Mouse (Mus musculus) liver, embryonic 14.5 days (tissue): ENCODE measurements at regions not wholly inside any gene's neighbourhood (a gene's known extent, or its start where the extent isn't known, plus 50 kb on each side); places are given as distances from the start of the nearest gene placed in this dataset.

Experiments used
- ATAC-seq: fragments of 200-750 bp; cut with Nextera tagmentation; 2 replicates; pipeline ENCODE4 v1.8.0; 2017; ENCODE audit warnings: moderate number of reproducible peaks, mild to moderate bottlenecking, moderate library complexity; ENCODE audit not compliant: insufficient read depth
- DNase-seq, 3 experiments: peaks; one replicate each; pipeline ENCODE4 v3.0.0-alpha.2; 2012 to 2013; ENCODE audit warnings: low read depth in 3 of 3, low spot score in 3 of 3
- H3K27ac ChIP-seq: fragments of 300-500 bp; sonication (generic); 2 replicates; pipeline ENCODE4 v1.5.1; 2014; ENCODE audit warnings: moderate library complexity, mild to moderate bottlenecking, control low read depth, inconsistent platforms
- H3K27me3 ChIP-seq: fragments of 300-500 bp; sonication (generic); 2 replicates; pipeline ENCODE4 v1.6.1; 2014; ENCODE audit warnings: mild to moderate bottlenecking, low read length, moderate library complexity; ENCODE audit not compliant: control insufficient read depth, insufficient read depth
- H3K36me3 ChIP-seq: fragments of 300-500 bp; sonication (generic); replicated peaks from 2 replicates; pipeline ENCODE4 v1.6.1; 2014; ENCODE audit warnings: low read depth; ENCODE audit not compliant: control insufficient read depth, insufficient read depth
- H3K4me1 ChIP-seq, 2 experiments: fragments of 200-500 bp in 1 of 2; fragments of 300-500 bp in 1 of 2; sonication (generic) in 1 of 2; replicated peaks; 2 replicates each; pipeline ENCODE4 v1.6.1; 2012 to 2014; ENCODE audit warnings: antibody characterized with exemption in 1 of 2, inconsistent platforms in 1 of 2, low read length in 1 of 2; ENCODE audit not compliant: control insufficient read depth in 2 of 2, insufficient read depth in 2 of 2
- H3K4me2 ChIP-seq: fragments of 300-500 bp; sonication (generic); 2 replicates; pipeline ENCODE4 v1.6.1; 2014; ENCODE audit warnings: low read depth, mild to moderate bottlenecking, control low read depth, moderate library complexity
- H3K4me3 ChIP-seq, 2 experiments: fragments of 200-500 bp in 1 of 2; fragments of 300-500 bp in 1 of 2; sonication (generic) in 1 of 2; 2 replicates each; pipeline ENCODE4 v1.5.1; 2012 to 2014; ENCODE audit warnings: low read depth in 2 of 2, low read length in 2 of 2, mild to moderate bottlenecking in 2 of 2, control low read depth in 1 of 2, inconsistent platforms in 1 of 2, moderate library complexity in 1 of 2; ENCODE audit not compliant: insufficient read depth in 1 of 2
- H3K9ac ChIP-seq: fragments of 300-500 bp; sonication (generic); replicated peaks from 2 replicates; pipeline ENCODE4 v1.6.1; 2014; ENCODE audit warnings: mild to moderate bottlenecking, control low read depth, moderate library complexity
- H3K9me3 ChIP-seq: fragments of 300-500 bp; sonication (generic); 2 replicates; pipeline ENCODE4 v1.6.1; 2016; ENCODE audit warnings: low read length, mixed read lengths; ENCODE audit not compliant: control insufficient read depth
- CTCF ChIP-seq: IDR thresholded peaks from 2 replicates; pipeline ENCODE4 v1.5.1; 2016; ENCODE audit warnings: antibody characterized with exemption, low read depth, control low read depth
- EP300 ChIP-seq: IDR thresholded peaks from 2 replicates; pipeline ENCODE4 v1.6.1; 2016; ENCODE audit warnings: antibody characterized with exemption, low read depth
- WGBS: fragments of 180-500 bp; shearing (Covaris S2); extraction: QIAGEN DNeasy Blood & Tissue Kit; methylation state at CpG from one replicate; pipeline ENCODE4 v1.1.7; 2014; ENCODE audit not compliant: insufficient replicate concordance; 5-methylcytosine and 5-hydroxymethylcytosine counted together

DNA sequence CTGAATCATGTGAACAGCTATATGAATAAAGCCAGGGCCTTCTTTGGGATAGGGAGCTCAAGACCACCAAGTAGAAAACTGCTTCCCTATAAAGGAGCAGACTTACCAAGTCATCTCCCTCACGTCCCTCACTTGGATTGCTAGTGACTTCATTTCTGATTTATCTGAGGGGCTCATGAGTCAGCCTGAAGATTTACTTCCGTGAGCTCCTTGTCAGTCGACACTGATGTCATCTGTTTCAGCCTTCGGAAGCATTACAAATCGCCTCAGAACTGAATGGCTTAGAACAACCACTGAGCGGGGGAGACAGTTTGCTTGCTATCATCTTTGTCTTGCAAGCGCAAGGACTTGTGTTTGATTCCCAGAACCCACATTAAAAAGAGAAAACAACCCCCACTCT, 81.5 kb upstream of the Galnt15 start:
- no peaks in the 10 kb centered on the region for H3K36me3 ChIP-seq
- H3K4me1 ChIP-seq = no peaks in the 10 kb centered on the region
- no peak overlapping the region for H3K4me2 ChIP-seq
- H3K27me3 ChIP-seq = no peaks in the 10 kb centered on the region
- no peak overlapping the region for H3K27ac ChIP-seq
- DNase-seq (no peak), ATAC-seq (no peak)
- H3K4me3 ChIP-seq = no peak overlapping the region
- H3K9me3 ChIP-seq = no peaks in the 10 kb centered on the region
- no peak overlapping the region for H3K9ac ChIP-seq
- no peak for TF ChIP-seq EP300
- WGBS = 33% methylated on average over 7 of the region's 7 CpGs

DNA sequence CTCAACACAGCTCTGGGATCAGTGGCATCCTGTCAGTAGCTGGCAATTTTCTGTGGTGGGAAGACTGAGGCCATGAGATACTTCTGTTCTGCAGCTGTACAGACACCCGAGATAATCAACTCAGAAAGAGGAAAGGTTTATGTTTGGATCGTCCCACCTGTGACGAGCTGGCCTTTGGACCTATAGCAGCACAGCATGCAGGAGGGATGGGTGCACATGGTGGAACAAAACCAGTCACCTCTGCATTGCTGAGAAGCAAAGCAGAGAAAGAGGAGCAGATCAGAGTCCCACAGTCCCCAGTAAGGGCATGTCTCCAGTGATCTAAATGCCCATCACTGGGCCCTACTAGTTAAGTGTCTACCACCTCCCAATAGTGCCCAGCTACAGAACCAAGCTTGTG, 76.9 kb upstream of the Galnt15 start:
- DNase-seq = no peak
- 39% methylated on average over 3 of the region's 3 CpGs for WGBS
- Histone ChIP-seq H3K4me1 (no peaks in the 10 kb centered on the region), H3K36me3 (no peaks in the 10 kb centered on the region), H3K4me2 (no peak overlapping the region), H3K27ac (no peak overlapping the region), H3K4me3 (no peak overlapping the region), H3K9ac (no peak overlapping the region), H3K27me3 (no peaks in the 10 kb centered on the region), H3K9me3 (no peaks in the 10 kb centered on the region)
- no peak for ATAC-seq
- TF ChIP-seq CTCF (no peak), EP300 (no peak)

DNA sequence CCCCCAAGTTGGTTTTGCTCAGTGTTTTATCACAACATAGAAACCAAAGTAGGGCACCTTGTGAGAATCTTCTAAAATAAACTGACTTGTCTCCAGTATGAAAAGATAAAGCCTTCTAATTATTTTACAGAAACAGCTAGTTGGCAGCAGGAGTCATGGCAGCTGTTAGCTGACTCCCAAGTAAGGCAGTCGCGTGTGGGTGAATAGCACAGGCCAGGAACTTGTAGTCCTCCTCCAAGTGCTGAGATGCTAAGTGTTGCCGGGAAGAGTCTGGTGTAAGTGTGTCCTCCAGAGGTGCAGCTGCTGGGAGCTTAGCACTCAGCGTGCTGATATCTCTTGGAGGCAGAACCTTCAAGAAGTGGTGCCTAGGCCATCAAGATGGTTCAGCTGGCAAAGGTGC, 75.0 kb upstream of the Galnt15 start:
- Histone ChIP-seq H3K27ac (no peak overlapping the region), H3K27me3 (no peaks in the 10 kb centered on the region), H3K4me2 (no peak overlapping the region), H3K9ac (no peak overlapping the region), H3K9me3 (no peaks in the 10 kb centered on the region), H3K4me3 (no peak overlapping the region), H3K4me1 (no peaks in the 10 kb centered on the region), H3K36me3 (no peaks in the 10 kb centered on the region)
- ATAC-seq (no peak), DNase-seq (no peak)
- 74% methylated on average over 4 of the region's 4 CpGs for WGBS
- TF ChIP-seq CTCF = no peak
- TF ChIP-seq EP300 = no peak

DNA sequence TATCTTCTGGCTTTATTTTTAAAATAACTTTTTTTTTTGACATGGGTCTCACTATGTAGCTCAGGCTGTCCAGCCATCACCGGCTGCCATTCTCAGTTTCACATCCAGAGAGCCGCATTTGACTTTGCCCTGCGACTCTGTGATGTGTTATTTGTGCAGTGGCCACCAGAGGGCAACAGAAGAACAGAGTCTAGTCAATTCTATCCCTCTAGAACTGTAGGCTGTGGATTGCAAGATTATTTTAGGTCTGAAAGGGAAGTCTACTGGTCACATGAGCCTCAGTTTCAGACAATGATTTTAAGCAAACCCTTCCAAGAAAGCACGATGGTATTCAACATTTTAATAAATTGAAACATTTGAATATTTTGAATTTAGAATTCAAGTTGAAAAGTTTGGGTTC, 73.8 kb upstream of the Galnt15 start:
- H3K4me2 ChIP-seq = no peak overlapping the region
- no peaks in the 10 kb centered on the region for H3K27me3 ChIP-seq
- H3K9me3 ChIP-seq = no peaks in the 10 kb centered on the region
- WGBS = 4% methylated on average over 4 of the region's 4 CpGs
- TF ChIP-seq CTCF (peak; percentile 89), EP300 (no peak)
- no peaks in the 10 kb centered on the region for H3K36me3 ChIP-seq
- H3K4me3 ChIP-seq = no peak overlapping the region
- H3K27ac ChIP-seq = no peak overlapping the region
- no peak overlapping the region for H3K9ac ChIP-seq
- peak; percentile 18 to 64 (median 34) for DNase-seq
- H3K4me1 ChIP-seq = no peaks in the 10 kb centered on the region
- peak; percentile 43; the same call in 1 of the 2 replicates for ATAC-seq

DNA sequence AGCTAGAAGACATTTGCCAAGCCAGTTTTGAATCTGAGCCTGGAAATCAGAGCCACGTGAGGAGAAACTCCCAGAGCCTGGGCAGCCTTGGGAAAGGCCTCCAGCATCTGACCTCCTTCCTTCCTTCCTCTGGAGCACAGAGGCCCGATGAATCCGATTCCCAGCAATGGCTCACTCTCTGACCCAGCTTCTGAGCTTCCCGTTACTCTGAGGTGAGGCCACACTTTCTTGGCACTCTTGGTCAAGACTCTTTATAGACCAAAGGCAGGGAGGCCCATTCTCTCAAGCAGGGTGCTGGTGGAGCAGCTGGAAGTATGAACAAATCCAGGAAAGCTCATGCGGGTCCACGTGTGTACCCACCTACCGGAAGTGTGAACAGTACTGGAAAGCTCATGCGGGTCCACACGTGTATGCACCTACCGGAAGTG, 71.6 kb upstream of the Galnt15 start:
- Histone ChIP-seq H3K27ac (no peak overlapping the region), H3K36me3 (no peaks in the 10 kb centered on the region), H3K4me2 (no peak overlapping the region), H3K27me3 (no peaks in the 10 kb centered on the region), H3K9me3 (no peaks in the 10 kb centered on the region), H3K9ac (no peak overlapping the region), H3K4me1 (0 out of 4 replicates have a peak, but pooled peaks cover 0 to 3% of the 10 kb centered on the region in 2 experiments), H3K4me3 (no peak overlapping the region)
- WGBS = 60% methylated on average over 10 of the region's 10 CpGs
- DNase-seq (no peak), ATAC-seq (no peak)
- TF ChIP-seq EP300 (no peak), CTCF (no peak)
